Mouse (Mus musculus) heart, postnatal 25 days (tissue): Measurements from ENCODE around the gene Gm42791. TPM values are rescaled to one million over a fixed set of nuclear protein-coding genes. Genes with fewer than 3 reads are reported as not detected.

Source experiments
- DNase-seq: peaks from one replicate; pipeline ENCODE4 v3.0.0; 2022; ENCODE audit warnings: low spot score
- intact Hi-C: fragments of 180-260 bp; cut with DNase I; formaldehyde crosslinking; loops from one replicate; pipeline ENCODE4 v1.15.1; 2025
- total RNA-seq, 2 experiments: library from RNA; stranded (reverse); gene quantifications; 2 replicates each; pipeline ENCODE4 v1.2.3; 2021

Gm42791 gene
- total RNA-seq, 2 experiments from 2014 or later: 5.8 to 6.2 TPM

DNA sequence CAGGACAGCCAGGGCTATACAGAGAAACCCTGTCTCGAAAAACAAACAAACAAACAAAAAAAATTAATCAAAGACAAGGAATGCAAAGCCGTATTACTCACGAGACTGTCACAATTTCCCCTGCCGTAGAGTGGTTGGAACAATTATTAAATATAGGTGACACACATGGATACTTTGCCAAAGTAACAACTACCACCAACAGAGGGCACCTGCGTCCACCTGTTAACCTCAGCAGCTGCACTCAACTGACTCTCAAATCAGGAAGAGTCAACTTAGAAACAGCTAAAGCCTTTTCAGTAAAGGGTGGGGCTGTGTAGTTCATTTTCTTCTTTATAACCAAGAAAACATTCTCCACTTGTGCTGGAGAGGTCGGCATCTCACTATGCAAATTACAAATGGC is 90.1 kb downstream of the Gm42791 start:
- no peak for DNase-seq
- intact Hi-C loops: no loop called here

DNA sequence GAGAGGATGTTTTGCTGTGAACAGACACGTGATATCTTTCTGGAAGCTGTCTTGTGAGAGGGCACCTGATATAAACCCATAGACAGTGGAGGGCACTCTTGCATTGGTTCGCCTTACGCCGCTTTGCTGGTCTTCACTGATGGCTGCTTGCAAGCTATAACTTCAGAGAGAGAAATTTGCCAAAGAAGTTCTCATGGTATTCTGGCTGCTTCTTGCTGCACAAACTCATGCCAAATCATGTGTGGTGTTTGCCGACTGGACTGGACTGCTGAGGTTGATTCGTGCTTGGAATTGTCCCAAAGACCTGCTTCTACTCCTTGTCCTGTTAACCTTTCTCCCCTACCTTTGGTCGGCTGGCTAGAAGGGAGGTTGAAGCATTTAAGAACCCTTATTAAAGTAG is 95.6 kb downstream of the Gm42791 start:
- intact Hi-C loops: no loop called here
- DNase-seq: no peak

DNA sequence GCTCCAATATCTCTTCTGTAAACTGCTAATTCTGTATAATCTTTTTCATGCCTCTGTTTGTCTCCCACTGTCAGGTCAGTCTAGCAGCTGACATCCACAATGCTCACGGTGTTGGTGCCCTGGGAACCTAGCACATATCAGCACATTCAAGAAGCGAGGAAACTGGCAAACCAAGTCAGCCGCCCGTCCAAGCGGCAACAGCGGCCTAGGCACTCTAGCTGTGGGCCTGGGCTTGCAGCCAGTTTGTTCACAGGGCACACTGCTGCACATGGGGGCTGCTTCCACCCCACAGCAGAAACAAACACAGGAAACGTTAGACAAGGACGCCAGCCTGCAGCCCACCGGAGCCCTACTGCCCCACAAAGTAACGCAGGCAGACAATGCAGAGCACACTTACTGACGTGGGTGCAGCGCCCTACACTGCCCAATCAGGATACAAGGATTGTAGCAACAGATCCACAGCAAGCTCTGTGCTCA is 97.0 kb downstream of the Gm42791 start:
- intact Hi-C loops: no loop called here
- no peak for DNase-seq

DNA sequence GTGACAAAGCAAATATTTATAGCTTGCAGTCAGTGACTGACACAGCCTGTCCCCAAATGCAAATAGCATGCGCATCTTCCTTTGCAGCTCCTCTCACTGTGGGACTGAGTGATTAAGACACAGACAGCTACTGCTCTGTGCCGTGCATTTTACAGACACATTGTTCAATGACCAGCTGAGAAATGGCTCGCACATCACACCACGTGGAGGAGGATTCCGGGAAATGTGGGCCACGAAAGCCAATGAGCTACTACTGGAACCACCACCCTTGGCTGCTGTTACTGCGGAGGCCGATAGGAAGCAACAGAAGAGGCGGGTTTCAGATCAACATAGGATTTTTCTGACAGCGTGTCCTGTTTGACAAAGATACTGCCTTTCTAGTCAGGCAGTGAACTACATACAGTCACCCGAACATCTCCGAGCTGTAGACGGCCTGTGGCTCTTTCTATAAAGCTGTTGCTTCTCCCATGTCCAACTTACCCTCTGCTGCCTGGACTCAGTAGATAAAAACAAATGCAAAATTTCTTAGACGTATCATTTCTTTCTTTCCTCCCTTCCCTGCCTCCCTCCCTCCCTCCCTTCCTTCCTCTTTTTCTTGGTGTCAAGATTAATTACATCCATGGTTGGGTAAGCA is 97.8 kb downstream of the Gm42791 start:
- DNase-seq: peak; percentile 30
- intact Hi-C loops: no loop called here

GRCm38 (mm10) chr5:148896515-148896914 is 98.4 kb downstream of the Gm42791 start:
- intact Hi-C loops: no loop called here

DNA sequence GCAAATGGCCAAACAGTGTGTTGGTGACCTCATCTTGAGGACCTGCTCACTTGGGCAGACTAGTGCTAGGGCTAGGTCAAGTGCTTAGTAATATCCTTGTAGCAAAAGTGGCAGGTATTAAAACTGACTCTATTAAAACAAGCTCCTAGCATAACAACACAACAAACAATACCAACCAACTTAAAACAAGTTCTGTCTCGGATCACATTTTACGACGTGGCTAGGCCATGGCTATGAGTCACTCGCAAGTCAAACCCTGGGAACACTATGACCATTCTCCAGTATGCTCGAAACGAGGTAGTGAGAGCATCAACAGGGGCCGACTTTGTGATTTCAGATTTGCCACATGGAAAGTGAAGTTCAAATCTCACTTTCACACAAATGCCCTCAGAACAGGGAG is 99.1 kb downstream of the Gm42791 start:
- no peak for DNase-seq
- intact Hi-C loops: no loop called here

More at GRCm38 (mm10) chr5:148896515-148896914, 98.4 kb downstream of the Gm42791 start:
- DNase-seq: no peak

- DNase-seq: no peak
- intact Hi-C loops: no loop called here
Measured at GRCm38 (mm10) chr5:148895034-148895433, 99.9 kb downstream of the Gm42791 start.

DNA sequence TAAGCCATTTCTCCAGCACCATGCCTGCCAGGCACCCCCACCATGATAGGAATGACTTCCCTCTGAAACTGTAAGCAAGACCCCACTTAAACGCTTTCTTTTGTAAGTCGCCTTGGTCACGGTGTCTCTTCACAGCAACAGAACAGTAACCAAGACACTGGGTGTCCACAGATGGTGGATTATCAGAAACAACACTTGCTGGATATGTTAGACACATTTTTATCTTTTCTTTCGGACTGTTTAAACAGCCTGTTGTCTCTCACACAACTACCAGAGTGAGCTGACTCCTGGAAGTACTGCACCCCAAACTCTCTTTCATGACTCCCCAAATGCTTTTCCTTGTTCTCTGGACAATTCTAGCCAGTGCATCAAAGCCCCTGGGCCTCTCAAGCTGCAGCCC is 104.7 kb downstream of the Gm42791 start:
- no peak for DNase-seq
- intact Hi-C loops: no loop called here

GRCm38 (mm10) chr5:148888032-148888431 is 106.9 kb downstream of the Gm42791 start:
- intact Hi-C loops: no loop called here
- no peak for DNase-seq

- DNase-seq: no peak
Measured at GRCm38 (mm10) chr5:148885821-148886609, 108.9 kb downstream of the Gm42791 start.

DNA sequence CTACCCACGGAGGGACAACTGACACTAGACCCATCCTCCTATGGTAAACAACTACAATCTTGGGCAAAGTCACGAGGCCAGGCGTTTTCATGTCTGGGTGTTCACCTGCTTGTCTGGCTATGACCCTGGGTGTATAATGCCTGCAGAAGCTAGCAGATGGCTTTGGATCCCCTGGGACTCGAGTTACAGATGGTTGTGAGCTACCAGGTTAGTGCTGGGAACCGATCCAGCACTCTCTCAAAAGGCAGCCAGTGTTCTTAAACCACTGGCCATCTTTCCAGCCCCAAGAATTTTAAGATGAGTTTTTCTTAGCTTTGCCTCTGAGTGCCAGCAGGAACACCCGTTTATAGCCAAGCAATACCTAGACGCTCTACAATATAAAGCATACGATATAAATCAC is 111.3 kb downstream of the Gm42791 start:
- no peak for DNase-seq

More at GRCm38 (mm10) chr5:148885821-148886609, 108.9 kb downstream of the Gm42791 start:
- intact Hi-C loops: no loop called here

DNA sequence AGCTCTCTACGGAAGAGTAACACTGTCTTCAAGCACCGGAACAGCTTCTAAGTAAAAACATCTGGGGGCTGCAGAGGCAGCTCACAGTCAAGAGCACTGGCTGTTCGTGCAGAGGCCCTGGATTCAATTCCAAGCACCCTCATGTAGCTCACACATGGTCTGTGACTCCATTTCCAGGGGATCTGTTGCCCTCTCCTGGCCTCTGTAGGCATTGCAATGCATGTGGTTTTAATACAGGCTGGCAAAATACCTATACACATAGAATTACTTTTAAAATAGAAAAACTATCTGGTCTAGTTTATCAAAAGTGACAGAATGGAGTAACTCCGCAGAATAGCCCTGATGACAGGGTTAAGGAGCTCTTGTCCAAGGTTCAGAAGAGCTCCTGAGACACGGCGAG is 115.7 kb downstream of the Gm42791 start:
- no peak for DNase-seq
- intact Hi-C loops: loop anchor here (5.0 kb wide), 1 partner anchor 67 kb away; no protein-coding TSS in a partner anchor

More for the DNA sequence above, 111.3 kb downstream of the Gm42791 start:
- intact Hi-C loops: no loop called here

DNA sequence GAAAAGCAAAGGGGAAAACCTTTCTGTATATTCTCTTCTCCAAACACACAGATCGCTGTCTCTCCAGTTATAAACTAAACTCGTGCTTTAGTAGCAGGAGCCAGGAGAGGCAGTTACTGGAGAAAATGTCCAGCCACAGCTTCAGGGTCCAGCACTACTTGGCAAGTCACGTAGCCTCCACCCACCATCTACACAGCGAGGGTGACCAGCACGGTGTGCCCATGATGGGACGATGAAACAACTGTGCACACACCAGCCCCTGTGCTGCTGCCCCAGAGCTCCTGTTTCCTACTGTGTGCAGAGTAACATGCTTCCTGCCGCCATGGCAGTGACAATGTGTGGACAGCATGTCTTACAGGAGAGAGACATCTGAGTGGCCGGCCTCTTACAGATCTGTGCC is 121.8 kb downstream of the Gm42791 start:
- intact Hi-C loops: no loop called here
- DNase-seq: no peak

- DNase-seq: no peak
- intact Hi-C loops: no loop called here
Measured at GRCm38 (mm10) chr5:148869583-148869982, 125.4 kb downstream of the Gm42791 start.

DNA sequence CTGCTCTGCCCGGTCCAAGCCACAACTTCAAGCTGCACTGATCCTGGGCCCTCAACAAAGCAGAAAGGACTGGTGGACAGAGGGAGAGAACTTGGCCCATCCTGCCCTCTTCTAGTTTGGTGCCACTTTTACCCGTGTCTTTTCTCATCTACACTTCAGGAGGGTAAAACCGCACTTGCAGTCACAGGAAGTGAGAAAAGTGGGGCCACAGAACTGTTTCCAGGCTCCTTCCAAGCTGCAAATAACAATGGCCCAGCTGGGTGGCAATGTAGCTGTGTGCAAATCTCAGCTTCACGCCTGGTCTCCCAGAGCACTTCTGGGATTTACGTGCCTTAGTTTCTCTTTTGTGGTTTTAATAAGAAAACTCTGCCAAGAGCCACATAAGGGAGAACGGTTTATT is 127.2 kb downstream of the Gm42791 start:
- DNase-seq: no peak
- intact Hi-C loops: no loop called here

DNA sequence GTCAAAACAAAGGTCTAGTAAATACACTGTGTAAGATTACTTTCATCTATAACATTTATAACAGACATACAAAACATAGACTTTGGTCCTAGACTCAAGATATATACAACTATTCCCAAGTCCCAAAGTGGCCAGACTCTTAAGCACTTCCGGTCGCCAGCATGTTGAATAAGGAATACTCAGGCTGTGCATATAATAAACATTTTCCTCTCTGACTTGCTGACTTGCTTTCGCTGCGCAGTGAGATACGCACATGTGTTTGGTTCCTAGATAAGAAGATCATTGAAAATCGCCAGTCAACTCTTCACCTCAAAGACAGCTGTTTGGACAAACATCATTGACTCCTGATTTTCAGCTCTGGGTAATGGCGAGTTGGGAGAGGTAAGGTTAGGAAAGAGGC is 127.8 kb downstream of the Gm42791 start:
- no peak for DNase-seq
- intact Hi-C loops: no loop called here

DNA sequence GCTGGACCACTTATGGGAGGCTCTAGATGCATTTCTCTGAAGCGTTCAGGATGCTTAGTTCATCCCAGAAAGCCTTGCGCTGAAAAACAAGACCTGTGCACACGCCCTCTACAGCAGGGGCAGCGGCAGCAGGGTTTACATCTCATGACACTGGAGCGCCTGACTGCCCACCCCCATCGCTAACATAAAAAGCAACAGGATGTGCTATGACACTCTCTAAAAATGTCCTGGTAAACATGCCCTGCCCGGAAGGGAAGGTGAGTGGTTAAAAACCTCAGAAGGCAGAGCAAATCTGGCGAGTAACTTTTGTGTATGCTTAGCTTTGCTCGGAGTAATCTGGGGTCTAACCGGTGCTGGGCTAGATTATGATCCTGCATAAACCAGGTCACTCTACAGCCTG is 128.4 kb downstream of the Gm42791 start:
- intact Hi-C loops: no loop called here
- no peak for DNase-seq

GRCm38 (mm10) chr5:148863409-148863808 is 131.5 kb downstream of the Gm42791 start:
- intact Hi-C loops: no loop called here
- no peak for DNase-seq

- intact Hi-C loops: no loop called here
- DNase-seq: no peak
Measured at GRCm38 (mm10) chr5:148862853-148863252, 132.1 kb downstream of the Gm42791 start.

- intact Hi-C loops: no loop called here
- DNase-seq: no peak
Measured at GRCm38 (mm10) chr5:148862136-148862535, 132.8 kb downstream of the Gm42791 start.

- intact Hi-C loops: no loop called here
- no peak for DNase-seq
Measured at GRCm38 (mm10) chr5:148857522-148857921, 137.4 kb downstream of the Gm42791 start.
